Mouse (Mus musculus) c-Kit-positive CD71-positive TER-119-positive erythroid progenitor cells, embryonic 14.5 days (primary cell): Measurements from ENCODE around the gene Gsg1l.
A peak's percentile ranks its signal among the peaks of the same experiment; 100 is the strongest.

Source experiments
- DNase-seq: peaks from one replicate; pipeline ENCODE4 v3.0.0-alpha.2; 2013; ENCODE audit warnings: low spot score

Gene Gsg1l

DNA sequence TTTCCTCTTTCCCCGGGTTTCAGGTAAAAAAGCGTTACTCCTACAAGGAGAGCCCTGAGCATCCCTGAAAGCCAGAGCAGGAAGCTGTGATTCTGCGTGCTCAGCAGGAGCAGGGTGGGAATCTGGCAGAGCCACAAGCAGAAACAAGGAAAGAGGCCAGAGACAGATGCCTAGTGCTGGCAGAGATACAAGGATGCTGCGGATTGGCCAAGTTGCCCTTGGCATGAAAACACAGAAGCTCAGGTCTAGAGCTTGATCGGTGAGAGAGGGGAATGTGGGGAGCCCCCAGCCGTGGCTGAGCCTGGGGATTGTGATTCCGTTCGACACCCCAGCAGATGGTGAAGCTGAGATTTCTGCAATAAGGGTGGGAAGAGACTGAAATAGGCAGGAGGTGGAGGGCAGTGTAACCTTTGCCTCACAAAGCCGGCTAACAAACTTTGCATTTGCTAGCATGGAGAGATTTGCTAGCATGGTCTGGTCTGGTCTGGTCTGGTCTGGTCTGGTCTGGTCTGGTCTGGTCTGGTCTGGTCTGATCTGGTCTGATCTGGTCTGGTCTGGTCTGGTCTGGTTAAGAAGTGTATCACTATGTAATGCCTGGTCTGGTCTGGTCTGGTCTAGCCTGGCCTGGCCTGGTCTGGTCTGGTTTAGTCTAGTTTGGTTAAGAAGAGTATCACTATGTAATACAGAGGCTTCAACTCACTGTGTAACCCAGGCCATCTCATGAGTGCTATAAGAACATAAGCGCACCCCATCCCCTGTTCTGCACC, 50.4 kb downstream of the Gsg1l start:
- DNase-seq: no peak

DNA sequence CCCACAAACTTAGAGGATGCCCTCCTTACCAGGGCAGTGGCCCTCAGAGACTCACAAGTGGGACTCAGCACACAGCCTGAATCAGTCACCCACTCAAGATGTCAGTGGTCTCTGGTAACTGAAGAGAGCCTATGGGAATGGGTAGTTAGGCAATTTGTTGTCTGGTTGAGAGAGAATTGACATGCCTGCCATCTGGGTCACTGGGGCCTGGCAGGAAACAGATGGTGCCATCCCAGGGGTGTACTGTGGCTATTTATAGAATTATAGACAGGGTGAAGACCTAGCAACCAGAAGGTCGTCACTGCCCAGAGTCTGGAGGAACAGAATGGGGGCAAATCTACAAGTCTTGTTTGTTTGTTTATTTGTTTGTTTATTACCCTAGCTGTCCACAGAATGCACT, 54.8 kb downstream of the Gsg1l start:
- DNase-seq: no peak

GRCm38 (mm10) chr7:126026600-126026999, 55.6 kb downstream of the Gsg1l start:
- no peak for DNase-seq

- no peak for DNase-seq
These were observed 62.2 kb downstream of the Gsg1l start for GRCm38 (mm10) chr7:126019966-126020365.

DNA sequence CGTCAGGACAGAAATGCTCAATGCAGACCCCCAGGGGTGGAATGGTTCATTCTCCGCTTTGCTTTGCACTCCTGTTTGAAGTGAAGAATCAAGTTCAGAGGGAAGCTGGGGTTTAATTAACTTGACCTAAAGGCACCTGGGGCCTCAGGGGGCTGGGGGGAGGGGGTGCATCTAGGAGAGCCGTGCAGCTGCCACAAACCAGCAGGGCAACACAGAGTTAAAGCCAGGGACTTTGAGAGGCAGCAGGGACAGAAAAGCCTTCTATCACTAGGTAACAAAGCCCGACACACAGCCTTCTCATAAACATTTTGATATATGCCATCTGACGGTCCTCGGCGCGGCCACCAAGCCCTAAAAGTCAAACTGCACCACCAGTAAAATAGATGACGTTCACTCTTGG, 62.9 kb downstream of the Gsg1l start:
- no peak for DNase-seq

DNA sequence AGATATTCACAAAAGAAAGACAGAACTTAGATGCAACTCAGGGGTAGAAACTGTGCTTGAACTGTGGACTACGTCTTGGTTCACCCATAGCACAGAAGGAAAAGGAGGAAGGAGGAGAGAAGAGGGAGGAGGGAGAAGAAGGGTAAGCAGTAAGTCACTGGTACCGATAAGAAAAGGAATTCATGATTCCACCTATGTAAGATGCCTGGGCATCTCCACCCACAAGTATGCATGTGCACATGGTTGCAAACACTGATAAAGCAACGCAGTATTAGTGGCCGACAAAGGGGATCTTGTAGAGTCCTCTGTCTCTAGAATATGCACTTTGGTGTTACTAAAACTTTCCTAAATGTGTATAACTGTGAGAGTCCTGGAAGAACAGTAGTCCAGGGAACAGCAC, 64.8 kb downstream of the Gsg1l start:
- DNase-seq: no peak

- DNase-seq: no peak
These were observed 69.7 kb downstream of the Gsg1l start for GRCm38 (mm10) chr7:126012325-126013021.

DNA sequence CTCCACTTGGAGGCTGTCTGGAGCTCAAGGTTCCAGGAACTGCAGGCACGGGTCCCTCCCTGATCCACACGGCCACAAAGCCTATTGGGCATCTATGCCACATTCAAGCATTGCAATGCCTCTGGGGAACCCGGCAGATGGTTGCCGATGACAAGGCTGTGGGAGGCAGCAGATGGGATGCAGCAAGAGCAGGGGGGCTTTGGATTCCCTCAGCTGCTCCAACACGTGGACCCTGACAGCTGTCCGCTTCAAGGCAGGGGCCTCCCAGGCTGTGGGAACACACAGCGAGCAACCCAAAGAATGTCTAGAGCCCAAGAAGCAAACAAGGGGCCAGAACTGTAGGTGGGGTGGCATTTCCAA, 73.4 kb downstream of the Gsg1l start:
- no peak for DNase-seq

DNA sequence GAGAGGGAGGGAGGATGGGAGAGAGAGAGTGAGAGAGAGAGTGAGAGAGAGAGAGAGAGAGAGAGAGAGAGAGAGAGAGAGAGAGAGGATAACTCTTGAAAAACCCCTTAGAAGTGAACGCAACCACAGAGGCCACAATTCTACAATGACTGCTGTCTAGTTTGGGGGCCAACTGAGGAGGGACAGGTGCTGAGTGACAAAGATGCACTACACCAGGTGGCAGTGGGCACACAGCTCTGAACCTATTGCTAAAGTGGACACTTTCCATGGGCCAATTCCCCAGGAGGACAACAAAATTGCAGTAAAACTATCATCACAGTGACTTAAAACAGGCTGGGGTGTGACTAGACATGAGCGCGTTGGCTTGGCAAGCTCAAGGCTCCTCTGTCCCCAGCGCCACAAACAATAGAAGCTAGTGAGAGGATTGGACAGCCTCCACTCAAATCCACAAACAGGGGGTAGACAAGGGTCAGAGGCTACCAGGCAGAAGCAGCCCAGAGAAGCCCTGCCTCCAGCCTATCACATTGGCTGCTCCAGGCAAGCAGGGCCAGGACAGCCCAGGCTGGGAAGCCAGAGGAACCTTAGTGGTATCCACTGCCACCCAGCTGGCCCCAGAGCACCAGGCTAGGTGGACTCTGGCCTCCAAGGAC, 73.9 kb downstream of the Gsg1l start:
- DNase-seq: no peak

- DNase-seq: no peak
These were observed 74.9 kb downstream of the Gsg1l start for GRCm38 (mm10) chr7:126007132-126007910.

DNA sequence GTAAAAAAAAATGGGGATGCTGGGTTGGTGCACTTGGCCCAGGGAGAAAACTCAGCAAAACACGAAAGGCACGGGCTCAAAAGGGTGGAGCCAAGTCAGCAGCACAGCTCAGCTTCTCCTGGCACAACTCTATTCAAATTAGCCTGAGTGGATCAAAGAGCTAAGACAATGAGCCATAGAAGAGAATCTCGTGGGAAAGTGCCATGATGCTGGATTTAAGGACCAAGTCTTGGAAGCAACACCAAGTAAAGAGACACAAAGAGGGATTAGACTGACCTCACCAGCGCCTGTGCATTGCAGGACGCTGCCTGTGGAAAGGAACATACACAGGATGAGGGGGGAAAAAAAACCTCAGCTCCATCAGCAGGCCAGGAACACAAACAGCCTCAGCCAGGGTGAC, 76.9 kb downstream of the Gsg1l start:
- DNase-seq: no peak

DNA sequence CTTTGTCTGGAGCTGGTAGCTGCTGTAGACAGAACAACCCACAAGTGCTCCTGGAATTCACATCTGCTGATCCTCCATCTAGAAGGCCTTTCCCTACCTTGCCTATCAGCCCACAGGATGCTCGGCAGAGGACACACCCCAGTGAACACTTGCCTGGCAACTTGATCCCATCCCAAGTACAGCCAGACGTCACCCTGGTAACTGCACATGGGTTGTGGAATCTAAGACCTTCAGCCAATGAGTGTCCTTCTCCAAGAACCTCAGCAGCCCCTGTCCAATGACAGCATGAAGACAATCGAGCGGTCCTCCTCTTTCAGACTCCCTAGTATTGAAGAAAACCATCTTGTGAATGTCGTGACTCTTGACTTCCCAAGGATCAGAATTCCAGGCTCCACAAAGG, 80.5 kb downstream of the Gsg1l start:
- DNase-seq: no peak

DNA sequence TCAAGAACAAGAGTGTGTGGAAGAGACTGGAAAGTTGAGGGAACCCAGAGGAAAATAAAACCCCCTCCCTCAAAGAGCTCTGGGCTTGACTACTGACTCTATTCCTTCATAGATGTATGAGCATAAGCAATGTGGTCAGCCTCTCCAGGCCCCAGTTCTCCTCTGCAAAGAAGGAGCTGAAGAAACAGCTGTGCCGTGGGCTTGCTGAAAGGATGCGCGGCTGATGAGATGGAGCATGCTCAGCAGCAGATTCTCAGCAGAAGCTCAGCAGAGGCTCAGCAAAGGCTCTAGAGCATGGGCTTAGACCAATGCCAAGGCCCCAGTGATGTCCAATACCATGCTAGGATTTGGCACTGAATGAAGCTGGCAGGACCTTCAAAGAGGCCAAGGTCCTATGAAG, 82.3 kb downstream of the Gsg1l start:
- no peak for DNase-seq

DNA sequence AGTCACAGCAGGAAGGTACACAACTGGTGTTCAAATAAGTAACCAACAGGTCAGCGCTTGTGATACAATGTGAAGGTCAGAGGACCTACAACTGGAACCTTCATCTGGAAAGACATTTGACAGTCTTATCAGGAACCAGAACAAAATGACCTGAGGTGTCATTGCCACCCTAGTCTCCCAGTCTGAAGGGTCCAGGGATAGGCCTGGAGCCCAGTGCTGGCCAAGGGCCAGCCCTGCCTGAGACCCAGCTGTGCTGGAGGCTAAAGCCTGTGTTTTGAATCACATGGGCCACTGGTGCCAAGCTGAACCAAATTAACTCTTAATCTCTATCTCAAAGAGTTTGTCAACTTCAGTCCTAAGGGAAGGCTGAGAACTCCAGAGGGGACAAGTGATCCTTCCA, 86.1 kb downstream of the Gsg1l start:
- DNase-seq: no peak

GRCm38 (mm10) chr7:125992356-125992891, 89.8 kb downstream of the Gsg1l start:
- DNase-seq: no peak

- no peak for DNase-seq
These were observed 90.4 kb downstream of the Gsg1l start for GRCm38 (mm10) chr7:125991846-125992245.

GRCm38 (mm10) chr7:125989969-125990368, 92.2 kb downstream of the Gsg1l start:
- DNase-seq: no peak

DNA sequence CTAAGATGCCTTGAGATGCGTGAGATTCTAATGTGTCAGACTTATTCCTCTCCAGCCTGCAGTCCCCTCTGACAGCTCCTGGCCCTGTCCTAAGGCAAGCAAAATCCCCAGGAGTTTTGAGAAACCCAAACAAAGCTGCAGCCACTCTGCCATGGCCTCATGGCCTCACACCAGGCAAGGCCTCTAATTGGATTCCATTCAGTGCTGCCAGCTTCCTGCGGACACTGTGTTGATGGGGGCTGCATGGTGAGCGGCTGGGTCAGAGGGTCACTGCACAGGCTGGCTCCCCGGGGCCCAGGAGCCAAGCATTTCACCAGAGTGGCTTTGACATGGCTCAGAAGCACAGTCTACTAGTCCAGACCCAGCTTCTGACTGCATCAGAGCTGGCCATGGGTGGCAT, 92.7 kb downstream of the Gsg1l start:
- no peak for DNase-seq

GRCm38 (mm10) chr7:125988326-125988725, 93.9 kb downstream of the Gsg1l start:
- no peak for DNase-seq

- DNase-seq: no peak
These were observed 95.1 kb downstream of the Gsg1l start for GRCm38 (mm10) chr7:125987117-125987516.

DNA sequence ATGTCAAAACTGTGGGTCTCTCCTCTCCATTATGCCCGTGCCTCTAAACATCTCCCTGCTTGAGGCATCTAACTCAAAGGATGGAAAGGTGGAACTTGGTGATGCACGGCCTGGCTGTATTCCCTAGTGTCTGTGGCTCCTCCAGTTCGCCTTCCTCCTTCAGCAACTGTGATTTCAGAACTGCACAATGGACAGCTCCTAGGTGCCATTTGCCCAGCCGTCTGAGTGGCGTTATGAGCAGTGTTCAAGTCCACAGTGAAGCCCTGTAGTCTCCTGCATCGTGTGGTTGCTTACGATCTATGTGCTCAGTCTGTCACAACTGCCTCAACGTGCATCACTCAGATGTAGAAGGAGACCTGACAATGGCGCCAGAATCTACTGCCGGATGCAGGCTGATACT, 96.6 kb downstream of the Gsg1l start:
- peak; percentile 4 for DNase-seq
